Mouse (Mus musculus) effector memory CD4-positive, alpha-beta T cell, adult 5 months (primary cell): ENCODE data around the gene Orc5. TPM values are rescaled to one million over a fixed set of nuclear protein-coding genes. Genes with fewer than 3 reads are reported as not detected.

Experiments used
- polyA plus RNA-seq: library from polyadenylated mRNA; unstranded; fragments of 100-300 nt; shearing (Covaris generic); gene quantifications from one replicate; pipeline ENCODE4 v1.2.1, GENCODE M21; 2017

Gene Orc5
- polyA plus RNA-seq = 26.3 TPM

GRCm38 (mm10) chr5:22550033-22550551 is at the start of gene Orc5:
Gene Orc5, minus strand, starts transcription at chr5:22550429.

Other genes starting within 250 kb of the Orc5 start
- 0.27 TPM for gene Reln, start 205.7 kb downstream of the Orc5 start, polyA plus RNA-seq
- 0.14 TPM for gene Lhfpl3, start 195.6 kb upstream of the Orc5 start, polyA plus RNA-seq